Mouse (Mus musculus) heart, postnatal 14 days (tissue): ENCODE measurements at regions not wholly inside any gene's neighbourhood (a gene's known extent, or its start where the extent isn't known, plus 50 kb on each side); places are given as distances from the start of the nearest gene placed in this dataset.

Source experiments
- DNase-seq, 2 experiments: peaks; one replicate each; pipeline ENCODE4 v3.0.0; 2021 to 2022
- intact Hi-C: fragments of 180-260 bp; cut with DNase I; formaldehyde crosslinking; loops from one replicate; pipeline ENCODE4 v1.15.1; 2025

GRCm38 (mm10) chr4:125930764-125931163, 93.6 kb upstream of the Csf3r start:
- no peak for DNase-seq
- intact Hi-C loops, result no loop called here

DNA sequence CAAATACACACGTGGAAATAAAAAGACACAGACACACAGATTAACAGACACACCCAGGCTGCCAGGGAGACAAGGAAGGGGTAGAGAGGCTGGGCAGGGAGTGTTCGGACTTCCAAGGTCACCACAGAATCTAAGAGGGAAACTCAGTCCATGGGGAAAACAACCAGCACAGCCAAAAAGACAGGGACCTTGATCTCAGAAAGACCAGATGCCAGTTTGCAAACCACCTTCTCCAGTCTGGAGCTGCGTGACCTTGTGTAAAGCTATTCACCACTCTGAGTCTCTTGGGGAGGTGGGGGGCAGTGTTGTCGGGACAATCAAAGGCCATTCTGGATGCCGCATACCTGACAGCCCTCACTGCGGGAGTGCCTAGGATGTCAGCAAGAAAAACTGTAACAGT, 93.0 kb upstream of the Csf3r start:
- DNase-seq, result no peak
- intact Hi-C loops, result no loop called here

GRCm38 (mm10) chr4:125932036-125932756, 92.2 kb upstream of the Csf3r start:
- no peak for DNase-seq
- intact Hi-C loops, result no loop called here

GRCm38 (mm10) chr4:125936357-125936756, 88.0 kb upstream of the Csf3r start:
- intact Hi-C loops, result no loop called here

DNA sequence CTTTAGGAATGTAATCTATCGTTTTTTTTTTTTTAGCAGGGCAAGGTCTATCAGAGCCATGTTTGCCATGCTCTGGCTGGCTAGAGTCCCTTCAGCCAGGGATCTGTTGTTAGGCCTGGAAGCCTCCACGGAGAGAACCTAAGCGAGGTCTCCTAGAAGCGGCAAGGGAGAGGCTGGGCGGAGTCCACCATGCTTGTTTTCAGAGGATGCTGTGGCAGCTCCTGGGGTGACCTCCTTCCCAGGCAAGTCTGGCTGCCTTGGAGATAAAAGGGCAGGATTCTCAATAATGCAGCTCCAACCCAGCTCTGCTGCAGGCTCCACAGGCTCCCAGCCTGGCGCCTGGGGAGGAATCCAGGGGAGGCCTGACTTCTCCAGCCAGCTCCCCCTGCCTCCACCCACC, 86.2 kb upstream of the Csf3r start:
- intact Hi-C loops, result no loop called here
- DNase-seq, result no peak

More at GRCm38 (mm10) chr4:125936357-125936756, 88.0 kb upstream of the Csf3r start:
- DNase-seq, result no peak

DNA sequence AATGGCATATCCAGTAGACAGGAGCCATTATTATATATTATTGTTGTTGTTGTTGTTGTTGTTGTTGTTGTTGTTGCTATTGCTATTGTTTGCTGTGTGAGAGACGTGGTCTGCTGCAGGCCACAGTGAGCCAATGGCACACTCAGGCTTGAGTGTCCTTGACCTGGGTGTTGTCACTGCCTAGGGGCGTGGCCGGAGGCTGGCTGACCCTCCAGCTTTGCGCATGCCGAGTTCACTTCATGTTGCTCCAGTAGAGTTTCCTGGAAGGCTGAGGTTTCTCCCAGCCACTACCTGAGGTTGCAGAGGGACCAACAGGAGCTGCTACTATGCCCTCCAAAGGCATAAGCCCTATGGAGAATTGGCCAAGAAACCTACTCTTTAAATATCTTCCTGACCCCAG, 83.1 kb upstream of the Csf3r start:
- no peak for DNase-seq

DNA sequence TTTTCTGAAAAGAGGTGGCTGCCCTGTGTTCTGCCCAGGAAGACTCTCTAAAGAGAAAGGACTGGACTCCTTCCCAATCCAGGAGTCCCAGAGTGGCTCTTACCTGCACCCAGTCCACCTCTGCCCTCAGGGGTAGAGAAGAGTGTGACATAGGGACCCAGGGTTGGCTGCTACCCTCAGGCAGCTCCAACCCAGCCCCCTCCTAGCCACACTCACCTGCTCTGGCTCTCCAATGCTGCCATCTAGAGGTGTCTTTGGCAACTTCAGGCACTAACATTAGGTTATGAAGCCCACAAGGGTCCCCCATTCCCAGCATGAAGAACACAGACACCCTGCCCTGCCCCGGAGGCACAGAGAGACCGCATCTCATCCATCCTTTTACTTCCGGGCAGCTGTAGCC, 82.4 kb upstream of the Csf3r start:
- DNase-seq, result peak in 1 of 2 experiments; percentile 10
- intact Hi-C loops, result no loop called here

More for the DNA sequence above, 83.1 kb upstream of the Csf3r start:
- intact Hi-C loops, result no loop called here

GRCm38 (mm10) chr4:125945062-125945461, 79.3 kb upstream of the Csf3r start:
- intact Hi-C loops, result no loop called here
- DNase-seq, result no peak

DNA sequence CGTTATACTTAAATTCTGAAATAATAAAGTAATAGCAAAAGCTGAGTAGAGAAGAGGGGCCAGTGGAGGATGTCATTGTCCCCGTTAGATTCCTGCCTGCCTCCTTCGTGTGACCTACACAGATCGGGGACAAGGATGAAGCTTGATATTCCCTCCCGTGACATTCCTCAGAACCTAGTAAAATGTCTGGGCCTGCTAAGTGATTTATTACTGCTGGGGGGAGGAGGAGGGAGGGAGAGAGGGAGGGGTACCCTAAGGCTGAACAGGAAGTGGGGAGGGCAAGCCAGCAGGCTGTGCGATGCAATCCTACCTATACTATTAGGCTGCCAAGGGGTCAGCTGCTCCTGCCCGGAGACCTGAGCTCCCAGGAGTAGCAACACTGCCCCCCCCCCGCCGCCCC, 64.9 kb upstream of the Csf3r start:
- no peak for DNase-seq
- intact Hi-C loops, result no loop called here

GRCm38 (mm10) chr4:125960704-125961279, 63.6 kb upstream of the Csf3r start:
- DNase-seq, result no peak
- intact Hi-C loops, result loop anchor here (10.0 kb wide), 1 partner anchor 476 kb away; no protein-coding TSS in a partner anchor

- intact Hi-C loops, result loop anchor here (1.0 to 10.0 kb wide), 3 partner anchors 478 to 802 kb away; no protein-coding TSS in a partner anchor
- DNase-seq, result peak; percentile 77 to 86
Measured at GRCm38 (mm10) chr4:125962677-125963076, 61.7 kb upstream of the Csf3r start.
